Mouse (Mus musculus): ENCODE results near the gene Eri3. TPM values are rescaled to one million over a fixed set of nuclear protein-coding genes. Genes with fewer than 3 reads are reported as not detected.

The Eri3 gene
- 38.1 TPM for polyA plus RNA-seq (2017; shearing (Covaris generic))

DNA sequence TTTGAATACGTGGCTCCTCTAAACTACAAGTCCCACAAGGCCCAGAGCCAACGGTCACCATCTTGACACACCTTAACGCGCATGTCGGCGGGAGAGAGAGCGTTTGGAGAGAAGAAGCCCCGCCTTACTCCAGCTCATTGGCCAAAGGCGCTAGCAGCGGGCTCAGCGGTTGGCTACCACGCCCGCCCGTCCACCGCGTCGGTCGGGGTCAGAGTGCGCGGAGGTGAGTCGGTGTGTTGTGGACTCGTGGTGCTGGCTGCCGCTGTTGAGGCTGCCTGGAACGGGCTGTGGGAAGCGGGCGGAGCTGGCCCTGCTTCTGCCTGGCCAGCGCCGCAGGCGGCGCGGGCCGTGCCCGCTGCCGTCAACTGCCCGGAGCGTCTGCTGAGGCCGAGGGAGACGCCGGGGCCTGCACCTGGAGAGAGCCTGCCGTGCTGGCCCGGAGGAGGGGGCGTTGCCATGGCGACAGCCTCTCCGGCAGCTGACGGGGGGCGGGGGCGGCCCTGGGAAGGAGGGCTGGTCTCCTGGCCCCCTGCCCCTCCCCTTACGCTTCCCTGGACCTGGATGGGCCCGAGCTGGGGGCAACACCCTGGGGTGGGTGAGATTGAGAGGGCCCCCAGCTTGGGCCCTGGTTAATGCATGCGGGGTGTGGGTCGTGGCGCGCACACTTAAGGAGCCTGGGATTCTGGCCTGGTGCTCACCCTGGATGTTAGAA is at the start of gene Eri3:
Gene Eri3, plus strand, starts transcription at position 226 of the 712 bp plus-strand sequence.

DNA sequence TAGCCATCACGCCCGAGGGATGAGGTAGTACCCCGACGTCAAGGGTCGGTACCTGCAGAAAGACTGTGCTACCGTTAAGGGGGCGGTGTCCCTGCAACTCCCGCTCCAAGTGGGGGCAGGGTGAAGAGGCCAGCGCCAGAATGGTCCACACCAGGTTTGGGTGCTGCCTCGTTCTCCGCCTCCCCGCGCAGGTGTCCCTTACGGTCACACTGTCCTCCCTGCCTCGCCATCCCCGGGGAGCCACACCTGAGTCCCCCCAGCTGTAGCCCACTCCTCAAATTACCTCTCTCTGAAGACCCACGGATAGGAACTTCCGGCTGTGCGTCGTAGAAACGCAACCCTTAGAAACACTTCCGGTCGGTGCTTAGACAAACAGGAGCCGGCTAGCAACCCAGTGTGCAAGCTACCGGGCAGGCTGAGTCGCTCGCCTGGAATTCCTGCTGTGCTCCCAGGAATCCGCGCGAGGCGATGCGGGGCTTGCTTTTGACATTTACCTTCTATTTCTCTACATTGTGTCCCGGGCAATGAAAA is 131.8 kb downstream of the Eri3 start, which contains the start of gene Dmap1:
Gene Dmap1, minus strand, starts transcription at position 343 of the 531 bp plus-strand sequence.

Other genes with a start within 250 kb of the Eri3 start
- 13.6 TPM for gene Rnf220, start 53.3 kb upstream of the Eri3 start, polyA plus RNA-seq (2017; shearing (Covaris generic))
- 56.6 TPM for gene Dmap1, start 131.9 kb downstream of the Eri3 start, polyA plus RNA-seq (2017; shearing (Covaris generic))
- not detected for gene Gm12845, start 174.0 kb downstream of the Eri3 start, polyA plus RNA-seq (2017; shearing (Covaris generic))
- gene Klf17, start 215.3 kb downstream of the Eri3 start, polyA plus RNA-seq (2017; shearing (Covaris generic)): not detected